Mouse (Mus musculus) heart, embryonic 13.5 days (tissue): ENCODE measurements at regions not wholly inside any gene's neighbourhood (a gene's known extent, or its start where the extent isn't known, plus 50 kb on each side); places are given as distances from the start of the nearest gene placed in this dataset.

Experiments
- ATAC-seq: fragments of 200-750 bp; cut with Nextera tagmentation; 2 replicates; pipeline ENCODE4 v1.8.0; 2017; ENCODE audit warnings: moderate TSS enrichment; ENCODE audit not compliant: insufficient number of reproducible peaks, low FRiP score, low TSS enrichment; ENCODE audit errors: extremely low read depth
- H3K27ac ChIP-seq: fragments of 300-500 bp; sonication (generic); replicated peaks from 2 replicates; pipeline ENCODE4 v1.5.1; 2015; ENCODE audit warnings: moderate library complexity, mild to moderate bottlenecking, inconsistent platforms
- H3K27me3 ChIP-seq: fragments of 300-500 bp; sonication (generic); replicated peaks from 2 replicates; pipeline ENCODE4 v1.6.1; 2015; ENCODE audit warnings: mild to moderate bottlenecking, inconsistent platforms
- H3K36me3 ChIP-seq: fragments of 300-500 bp; sonication (generic); 2 replicates; pipeline ENCODE4 v1.6.1; 2015; ENCODE audit warnings: mild to moderate bottlenecking, inconsistent platforms
- H3K4me1 ChIP-seq: fragments of 300-500 bp; sonication (generic); 2 replicates; pipeline ENCODE4 v1.6.1; 2015; ENCODE audit warnings: inconsistent platforms
- H3K4me2 ChIP-seq: fragments of 300-500 bp; sonication (generic); 2 replicates; pipeline ENCODE4 v1.6.1; 2015; ENCODE audit warnings: inconsistent platforms, mild to moderate bottlenecking, moderate library complexity
- H3K4me3 ChIP-seq: fragments of 300-500 bp; sonication (generic); 2 replicates; pipeline ENCODE4 v1.5.1; 2015; ENCODE audit warnings: moderate library complexity, mild to moderate bottlenecking, inconsistent platforms
- H3K9ac ChIP-seq: fragments of 300-500 bp; sonication (generic); 2 replicates; pipeline ENCODE4 v1.6.1; 2015; ENCODE audit warnings: inconsistent platforms, mild to moderate bottlenecking, moderate library complexity
- H3K9me3 ChIP-seq: fragments of 300-500 bp; sonication (generic); 2 replicates; pipeline ENCODE4 v1.6.1; 2016; ENCODE audit warnings: inconsistent platforms
- WGBS: fragments of 180-500 bp; shearing (Covaris S2); methylation state at CpG from one replicate; pipeline ENCODE4 v1.1.7; 2015; ENCODE audit warnings: mixed read lengths; 5-methylcytosine and 5-hydroxymethylcytosine counted together

DNA sequence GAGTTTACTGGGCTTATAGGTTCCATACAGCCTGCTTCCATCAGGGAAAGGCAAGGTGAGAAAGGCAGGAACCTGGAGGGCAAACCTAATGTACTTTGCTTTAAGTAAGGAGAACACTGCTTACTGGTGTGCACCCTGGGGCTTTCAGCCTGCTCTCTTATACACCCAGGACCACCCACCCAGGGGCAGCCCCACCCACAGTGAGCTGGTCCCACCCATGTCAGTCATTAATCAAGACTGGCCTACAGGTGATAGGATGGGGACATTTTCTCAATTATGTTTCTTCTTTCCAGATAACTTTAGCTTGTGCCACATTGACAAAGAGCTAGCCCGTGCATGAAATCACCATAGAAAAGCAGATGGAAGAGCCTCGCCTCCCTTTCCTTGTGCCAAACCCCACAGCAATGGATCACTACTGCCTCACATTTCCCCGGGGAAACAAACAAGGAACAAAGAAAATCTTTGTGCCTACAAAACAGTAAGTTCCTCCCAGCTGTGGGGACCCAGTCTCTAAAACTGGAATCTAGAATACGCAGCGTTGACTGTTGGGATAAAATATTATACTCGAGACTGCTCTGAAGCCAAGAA lies 221.5 kb downstream of the Pdcd6ip start:
- Histone ChIP-seq H3K9ac (no peak overlapping the region), H3K4me3 (no peak overlapping the region), H3K27ac (no peak overlapping the region), H3K27me3 (no peaks in the 10 kb centered on the region), H3K4me2 (no peak overlapping the region), H3K36me3 (no peaks in the 10 kb centered on the region), H3K4me1 (no peaks in the 10 kb centered on the region), H3K9me3 (no peaks in the 10 kb centered on the region)
- no peak for ATAC-seq
- WGBS = 70% methylated on average over 6 of the region's 6 CpGs

GRCm38 (mm10) chr9:113479897-113480296 lies 228.2 kb downstream of the Pdcd6ip start:
- WGBS = 69% methylated on average over 3 of the region's 3 CpGs
- ATAC-seq = no peak
- no peaks in the 10 kb centered on the region for H3K36me3 ChIP-seq
- 0 out of 2 replicates have a peak, but pooled peaks cover 3% of the 10 kb centered on the region for H3K9me3 ChIP-seq
- no peak overlapping the region for H3K9ac ChIP-seq
- H3K4me1 ChIP-seq = no peaks in the 10 kb centered on the region
- no peak overlapping the region for H3K4me2 ChIP-seq
- no peak overlapping the region for H3K27ac ChIP-seq
- no peaks in the 10 kb centered on the region for H3K27me3 ChIP-seq
- no peak overlapping the region for H3K4me3 ChIP-seq

DNA sequence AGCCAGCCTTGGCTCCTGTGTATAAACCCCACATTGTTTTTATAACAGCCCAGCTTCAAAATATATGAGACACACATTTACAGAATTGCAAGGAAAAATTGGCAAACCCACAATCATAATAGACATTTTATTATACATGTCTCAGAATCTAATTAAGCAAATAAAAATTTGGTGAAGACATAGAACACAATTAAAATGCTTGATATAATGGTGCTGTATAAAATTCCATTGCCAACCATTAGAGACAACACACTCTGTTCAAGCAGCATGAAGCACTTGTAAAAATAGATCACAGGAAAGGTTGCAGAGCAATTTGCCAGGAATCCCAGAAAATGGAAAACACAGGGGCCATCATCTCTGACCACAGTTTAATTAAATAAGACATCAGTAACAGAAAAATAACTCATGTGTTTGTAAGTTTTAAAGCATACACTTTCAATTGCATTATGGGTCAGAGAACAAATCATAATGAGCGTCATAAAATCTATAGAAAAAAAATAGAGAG lies 229.2 kb downstream of the Pdcd6ip start:
- 83% methylated on average over 1 of the region's 1 CpGs for WGBS
- no peak for ATAC-seq
- H3K27me3 ChIP-seq = no peaks in the 10 kb centered on the region
- no peaks in the 10 kb centered on the region for H3K4me1 ChIP-seq
- no peak overlapping the region for H3K4me3 ChIP-seq
- no peak overlapping the region for H3K4me2 ChIP-seq
- 0 out of 2 replicates have a peak, but pooled peaks cover 3% of the 10 kb centered on the region for H3K9me3 ChIP-seq
- H3K36me3 ChIP-seq = no peaks in the 10 kb centered on the region
- H3K27ac ChIP-seq = no peak overlapping the region
- no peak overlapping the region for H3K9ac ChIP-seq

GRCm38 (mm10) chr9:113471781-113472180 lies 236.3 kb downstream of the Pdcd6ip start:
- no peaks in the 10 kb centered on the region for H3K4me1 ChIP-seq
- ATAC-seq = no peak
- no peaks in the 10 kb centered on the region for H3K9me3 ChIP-seq
- H3K4me2 ChIP-seq = no peak overlapping the region
- H3K27ac ChIP-seq = no peak overlapping the region
- 76% methylated on average over 6 of the region's 6 CpGs for WGBS
- no peak overlapping the region for H3K4me3 ChIP-seq
- H3K36me3 ChIP-seq = no peaks in the 10 kb centered on the region
- no peaks in the 10 kb centered on the region for H3K27me3 ChIP-seq
- no peak overlapping the region for H3K9ac ChIP-seq

DNA sequence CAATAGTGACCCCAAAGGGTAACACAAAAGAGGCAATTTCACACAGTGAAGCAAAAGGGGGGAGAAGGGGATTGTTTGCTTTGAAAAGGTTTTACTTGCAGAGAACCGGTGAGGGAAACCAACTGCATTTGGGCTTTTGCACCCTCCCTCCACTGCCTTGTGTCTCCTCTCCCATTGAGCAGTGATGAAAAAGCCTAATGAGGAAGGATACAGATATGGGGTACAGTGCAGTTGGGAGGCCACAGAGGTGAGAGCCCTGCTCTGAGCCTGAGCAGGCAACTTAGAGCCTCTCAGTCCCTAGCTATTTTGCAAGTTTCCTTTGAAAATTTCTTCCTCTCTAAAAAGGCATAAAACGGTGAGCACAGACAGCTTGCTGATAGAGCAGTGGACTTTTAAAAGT lies 245.2 kb downstream of the Pdcd6ip start:
- ATAC-seq = no peak
- Histone ChIP-seq H3K9me3 (no peaks in the 10 kb centered on the region), H3K9ac (no peak overlapping the region), H3K36me3 (no peaks in the 10 kb centered on the region), H3K4me3 (no peak overlapping the region), H3K4me1 (no peaks in the 10 kb centered on the region), H3K4me2 (no peak overlapping the region), H3K27me3 (no peaks in the 10 kb centered on the region), H3K27ac (no peak overlapping the region)
- WGBS = 58% methylated on average over 2 of the region's 2 CpGs

DNA sequence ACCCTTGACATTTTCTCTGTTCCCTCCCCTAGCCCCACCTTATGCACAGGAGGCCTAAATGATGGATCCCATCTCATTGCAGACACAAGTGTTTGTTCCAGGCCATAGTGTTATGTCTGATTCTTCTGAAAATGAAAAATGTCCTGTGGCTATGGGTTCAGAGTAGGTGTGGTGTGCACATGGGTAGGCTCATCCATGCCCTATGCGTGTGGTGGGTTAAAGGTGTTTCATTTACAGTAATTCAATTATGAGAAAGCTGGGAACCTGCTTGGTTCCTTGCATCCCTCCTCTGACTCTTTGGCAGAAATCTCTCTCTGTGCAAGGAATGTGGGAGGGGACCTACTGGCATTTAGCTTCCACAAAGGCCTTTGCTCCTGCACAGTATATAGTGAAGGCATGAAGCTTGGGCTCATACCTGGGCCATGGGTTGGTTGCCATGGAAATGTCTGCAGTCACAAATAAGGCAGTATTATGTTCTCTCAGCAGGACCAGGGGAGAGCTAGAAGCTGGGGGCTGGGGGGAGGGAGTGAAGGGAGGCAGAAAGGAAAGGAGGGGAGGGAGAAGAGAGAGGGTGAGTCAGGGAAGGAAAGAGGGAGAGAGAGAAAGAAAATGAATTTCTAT lies 245.7 kb downstream of the Pdcd6ip start:
- no peak for ATAC-seq
- Histone ChIP-seq H3K4me1 (no peaks in the 10 kb centered on the region), H3K27ac (no peak overlapping the region), H3K27me3 (no peaks in the 10 kb centered on the region), H3K36me3 (no peaks in the 10 kb centered on the region), H3K4me2 (no peak overlapping the region), H3K9me3 (no peaks in the 10 kb centered on the region), H3K4me3 (no peak overlapping the region), H3K9ac (no peak overlapping the region)
- WGBS = 87% methylated on average over 1 of the region's 1 CpGs

DNA sequence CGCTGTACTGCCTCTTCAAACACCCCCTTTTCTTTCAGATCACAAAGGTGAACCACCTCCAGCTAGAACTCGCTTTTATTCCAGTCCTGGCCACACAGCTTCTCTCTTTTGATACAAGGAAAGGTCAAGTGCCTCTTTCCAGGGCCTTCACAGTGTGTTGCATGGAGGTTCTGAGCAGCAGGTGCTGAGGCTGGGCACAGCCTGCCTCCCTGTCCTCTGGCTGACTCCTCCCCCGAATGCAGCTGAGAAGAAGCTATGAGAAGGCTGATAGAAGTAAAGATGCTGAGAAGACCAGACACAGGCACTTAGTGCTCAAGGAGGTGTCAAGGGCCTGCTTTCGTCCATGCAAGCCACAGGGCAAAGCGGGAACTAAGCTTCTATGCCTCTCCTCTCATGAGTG lies 248.2 kb downstream of the Pdcd6ip start:
- Histone ChIP-seq H3K4me1 (no peaks in the 10 kb centered on the region), H3K27ac (no peak overlapping the region), H3K9ac (no peak overlapping the region), H3K27me3 (no peaks in the 10 kb centered on the region), H3K9me3 (no peaks in the 10 kb centered on the region), H3K36me3 (no peaks in the 10 kb centered on the region), H3K4me2 (no peak overlapping the region), H3K4me3 (no peak overlapping the region)
- ATAC-seq = no peak
- WGBS = 62% methylated on average over 5 of the region's 5 CpGs

DNA sequence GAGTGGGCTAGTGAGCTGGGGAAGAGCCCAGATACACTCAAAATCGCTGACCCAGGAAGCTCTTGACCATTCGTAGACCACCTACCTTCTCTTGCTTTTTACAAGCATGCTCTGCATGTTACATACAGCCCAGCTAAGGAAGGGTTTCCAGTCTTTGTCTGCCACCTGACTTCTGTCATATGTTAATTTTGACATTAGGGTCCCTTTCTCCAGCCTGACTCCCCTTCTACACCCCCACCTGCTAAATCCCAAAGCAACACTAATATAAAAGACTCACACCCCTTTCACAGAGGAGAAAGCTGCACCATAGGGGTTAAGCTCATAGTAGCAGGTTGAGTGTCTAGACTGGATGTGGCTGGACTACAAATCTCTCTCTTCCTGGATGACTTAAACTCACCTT lies 248.8 kb downstream of the Pdcd6ip start:
- H3K9ac ChIP-seq = no peak overlapping the region
- H3K27me3 ChIP-seq = no peaks in the 10 kb centered on the region
- no peaks in the 10 kb centered on the region for H3K36me3 ChIP-seq
- H3K4me2 ChIP-seq = no peak overlapping the region
- no peak overlapping the region for H3K27ac ChIP-seq
- ATAC-seq = no peak
- H3K4me1 ChIP-seq = no peaks in the 10 kb centered on the region
- no peaks in the 10 kb centered on the region for H3K9me3 ChIP-seq
- H3K4me3 ChIP-seq = no peak overlapping the region
- WGBS = 52% methylated on average over 2 of the region's 2 CpGs

DNA sequence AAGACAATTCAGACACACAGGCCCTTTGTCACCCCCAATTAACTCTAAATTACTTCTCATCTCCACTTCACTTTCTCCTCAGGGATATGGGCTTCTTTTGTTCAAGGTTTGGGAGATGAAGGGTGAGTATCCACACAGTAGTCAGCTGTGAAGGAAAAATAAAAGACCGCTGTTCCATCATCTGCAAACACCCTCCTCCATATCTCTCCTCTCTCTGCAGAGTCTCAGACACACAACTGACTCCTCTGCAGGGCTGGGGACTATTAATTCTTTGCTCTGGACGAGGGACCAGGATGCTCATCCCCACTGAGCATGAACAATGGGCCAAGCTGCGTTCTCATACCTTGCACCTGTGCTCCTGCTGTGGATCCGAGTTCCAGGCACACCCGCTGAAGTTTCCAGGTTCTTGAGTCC lies 249.3 kb downstream of the Pdcd6ip start:
- no peak overlapping the region for H3K27ac ChIP-seq
- no peaks in the 10 kb centered on the region for H3K9me3 ChIP-seq
- no peak for ATAC-seq
- no peak overlapping the region for H3K4me3 ChIP-seq
- WGBS = 35% methylated on average over 5 of the region's 5 CpGs
- no peak overlapping the region for H3K4me2 ChIP-seq
- H3K9ac ChIP-seq = no peak overlapping the region
- H3K27me3 ChIP-seq = no peaks in the 10 kb centered on the region
- H3K36me3 ChIP-seq = no peaks in the 10 kb centered on the region
- no peaks in the 10 kb centered on the region for H3K4me1 ChIP-seq

- H3K27ac ChIP-seq = no peak overlapping the region
- no peaks in the 10 kb centered on the region for H3K4me1 ChIP-seq
- H3K4me2 ChIP-seq = no peak overlapping the region
- no peaks in the 10 kb centered on the region for H3K9me3 ChIP-seq
- no peaks in the 10 kb centered on the region for H3K36me3 ChIP-seq
- no peaks in the 10 kb centered on the region for H3K27me3 ChIP-seq
- no peak overlapping the region for H3K4me3 ChIP-seq
- 77% methylated on average over 13 of the region's 13 CpGs for WGBS
- ATAC-seq = no peak
- H3K9ac ChIP-seq = no peak overlapping the region
Observed at GRCm38 (mm10) chr9:113457169-113457850, 250.7 kb downstream of the Pdcd6ip start.

DNA sequence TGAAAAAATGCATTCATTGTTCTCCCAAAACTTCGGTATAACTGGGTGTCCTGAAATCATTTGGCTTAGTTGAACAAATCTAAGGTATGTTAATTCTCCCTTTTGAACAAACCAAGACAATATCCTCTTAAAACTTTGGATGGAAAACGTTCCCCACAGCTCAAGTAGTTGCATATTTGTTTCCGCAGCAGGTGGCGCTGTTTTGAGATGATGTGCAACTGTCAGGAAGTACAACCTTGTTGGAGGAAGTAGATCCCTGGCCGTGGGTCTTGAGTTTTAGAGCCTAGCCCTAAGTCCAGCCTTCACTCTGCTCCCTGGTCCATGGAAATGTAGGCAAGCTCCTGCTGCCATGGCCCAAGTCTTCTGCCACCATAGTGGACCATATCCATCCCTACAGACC lies 252.5 kb downstream of the Pdcd6ip start:
- Histone ChIP-seq H3K9me3 (no peaks in the 10 kb centered on the region), H3K36me3 (no peaks in the 10 kb centered on the region), H3K9ac (no peak overlapping the region), H3K4me3 (no peak overlapping the region), H3K27me3 (no peaks in the 10 kb centered on the region), H3K4me2 (no peak overlapping the region), H3K4me1 (no peaks in the 10 kb centered on the region), H3K27ac (no peak overlapping the region)
- no peak for ATAC-seq
- WGBS = 79% methylated on average over 5 of the region's 5 CpGs

DNA sequence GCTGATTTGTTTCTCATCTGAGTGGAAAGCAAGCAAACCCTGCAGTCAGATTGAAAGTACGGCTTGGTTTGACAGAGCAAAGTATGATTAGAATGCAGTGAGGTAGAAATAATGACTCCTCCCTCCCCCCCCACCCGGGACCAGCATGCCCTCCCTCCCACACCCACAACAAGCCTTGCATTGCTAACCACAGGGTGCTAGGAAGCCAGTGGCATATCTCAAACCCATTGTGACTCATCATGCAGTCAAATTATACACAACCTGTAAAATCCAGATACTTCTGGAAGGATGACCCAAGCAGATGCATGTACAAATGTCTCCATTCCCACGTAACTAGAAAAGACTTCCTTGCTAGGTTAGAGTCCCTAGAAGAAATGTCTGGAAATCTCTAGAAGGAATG lies 254.8 kb downstream of the Pdcd6ip start:
- H3K4me1 ChIP-seq = no peaks in the 10 kb centered on the region
- no peaks in the 10 kb centered on the region for H3K9me3 ChIP-seq
- no peaks in the 10 kb centered on the region for H3K36me3 ChIP-seq
- 63% methylated on average over 3 of the region's 3 CpGs for WGBS
- H3K9ac ChIP-seq = no peak overlapping the region
- ATAC-seq = no peak
- H3K4me2 ChIP-seq = no peak overlapping the region
- H3K27me3 ChIP-seq = no peaks in the 10 kb centered on the region
- H3K27ac ChIP-seq = no peak overlapping the region
- H3K4me3 ChIP-seq = no peak overlapping the region
